Comparison of ENCODE assay signal across 7 mouse cellular contexts in the genomic region with DNA sequence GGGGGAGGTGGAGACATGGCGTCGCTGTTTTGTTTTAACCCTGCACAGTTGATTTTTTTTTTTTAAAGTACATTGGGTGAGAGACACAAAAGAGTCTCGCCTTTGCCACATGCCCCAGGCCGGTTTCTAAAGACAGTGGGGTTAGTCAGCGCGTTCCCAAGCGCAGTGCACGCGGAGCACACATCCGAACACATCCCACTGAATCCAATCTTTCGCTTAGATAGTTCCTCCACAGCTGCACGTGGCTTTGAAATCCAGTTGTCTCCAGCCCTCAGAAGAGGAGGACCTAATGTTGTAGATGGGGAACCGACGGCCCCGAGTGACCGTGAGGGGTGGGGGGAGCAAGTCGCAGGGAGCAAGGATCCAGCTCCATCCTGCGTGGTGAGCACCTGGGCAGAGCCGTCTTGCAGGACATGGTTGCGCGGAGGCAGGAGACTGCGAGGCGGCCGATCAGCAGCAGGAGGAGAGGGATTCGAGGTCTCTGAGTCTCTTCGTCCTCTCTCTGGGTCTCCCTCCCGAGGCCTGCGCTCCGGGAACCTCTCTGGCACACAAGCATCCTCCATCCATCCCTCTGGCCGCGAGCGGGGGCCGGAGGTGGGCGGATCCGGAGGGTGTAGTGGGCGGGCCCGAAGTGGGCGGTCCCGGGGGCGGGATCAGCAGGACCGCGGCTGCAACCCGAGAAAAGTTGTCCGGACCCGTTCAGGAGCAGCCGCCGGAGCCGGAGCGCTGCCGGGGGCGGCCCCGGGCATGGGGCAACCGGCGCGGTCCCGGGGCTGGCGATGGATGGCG. TPM values are rescaled to one million over a fixed set of nuclear protein-coding genes. Genes with fewer than 3 reads are reported as not detected.
DNase-seq lines count a peak whose midpoint lies in the region; ATAC-seq and TF ChIP-seq lines count a peak whose summit lies in the region.

A gene (plus strand): TSS at position 673 of the 789 bp plus-strand sequence.

- H3K4me3 ChIP-seq in intestine, embryonic 14.5 days (ENCODE audit: low read depth, low read length) = peak within 1 kb of the TSS; percentile 51
- peak within 1 kb of the TSS; percentile 90 for H3K4me3 ChIP-seq in limb, embryonic 10.5 days
- peak within 1 kb of the TSS; percentile 70 for H3K4me3 ChIP-seq in midbrain, embryonic 11.5 days (ENCODE audit: low read depth, low read length)
- H3K4me3 ChIP-seq in stomach, embryonic 15.5 days (replicated peaks) = peak within 1 kb of the TSS; percentile 61

- H3K4me2 ChIP-seq in intestine, embryonic 14.5 days (ENCODE audit: low read length) = peak within 1 kb of the TSS; percentile 86
- peak within 1 kb of the TSS; percentile 91 for H3K4me2 ChIP-seq in midbrain, embryonic 11.5 days
- H3K4me2 ChIP-seq in stomach, embryonic 15.5 days = peak within 1 kb of the TSS; percentile 87

- no peaks in the 10 kb centered on the region for H3K9me3 ChIP-seq in intestine, embryonic 14.5 days (ENCODE audit: control insufficient read depth, low read length)
- H3K9me3 ChIP-seq in limb, embryonic 10.5 days (replicated peaks) = no peaks in the 10 kb centered on the region; the same call in 1 of the 2 replicates
- no peaks in the 10 kb centered on the region; the same call in none of the 2 replicates for H3K9me3 ChIP-seq in midbrain, embryonic 11.5 days (ENCODE audit: control insufficient read depth, low read length)
- no peaks in the 10 kb centered on the region for H3K9me3 ChIP-seq in stomach, embryonic 15.5 days

- under 1% methylated on average over 58 of the region's 58 CpGs for WGBS in intestine, embryonic 14.5 days
- WGBS in limb, embryonic 10.5 days = under 1% methylated on average over 58 of the region's 58 CpGs
- under 1% methylated on average over 58 of the region's 58 CpGs for WGBS in midbrain, embryonic 11.5 days
- under 1% methylated on average over 58 of the region's 58 CpGs for WGBS in stomach, embryonic 15.5 days

- H3K27ac ChIP-seq in intestine, embryonic 14.5 days (ENCODE audit: low read depth) = no peak within 1 kb of the TSS
- H3K27ac ChIP-seq in limb, embryonic 10.5 days = peak within 1 kb of the TSS; percentile 94
- no peak within 1 kb of the TSS for H3K27ac ChIP-seq in midbrain, embryonic 11.5 days (ENCODE audit: low read depth, low read length)
- no peak within 1 kb of the TSS for H3K27ac ChIP-seq in stomach, embryonic 15.5 days

- no peak for TF ChIP-seq CTCF in brain, embryonic 14.5 days (IDR thresholded peaks at IDR 0.05; ENCODE audit: borderline replicate concordance, extremely low read depth, insufficient read depth, insufficient read length)

- peak; percentile 91 for DNase-seq in brain, embryonic 14.5 days (ENCODE audit: low read depth)
- DNase-seq in embryo, embryonic 11.5 days (ENCODE audit: low read depth, low spot score) = peak; percentile 82
- DNase-seq in gastrocnemius, postnatal 36 days = peak; percentile 39 to 60
- DNase-seq in intestine, embryonic 14.5 days (ENCODE audit: low spot score) = peak; percentile 91
- DNase-seq in limb, embryonic 10.5 days (ENCODE audit: low spot score) = peak; percentile 98
- DNase-seq in midbrain, embryonic 11.5 days (ENCODE audit: low spot score, missing footprints) = peak; percentile 99

- no peak for TF ChIP-seq POLR2A in brain, embryonic 14.5 days (IDR thresholded peaks at IDR 0.05; ENCODE audit: borderline replicate concordance, extremely low read depth, insufficient read depth, insufficient read length, poor library complexity, severe bottlenecking)

- peak within 1 kb of the TSS; percentile 32; the same call in 1 of the 2 replicates for H3K9ac ChIP-seq in intestine, embryonic 14.5 days (ENCODE audit: low read length)
- H3K9ac ChIP-seq in midbrain, embryonic 11.5 days (ENCODE audit: low read length) = peak within 1 kb of the TSS; percentile 68
- H3K9ac ChIP-seq in stomach, embryonic 15.5 days = peak within 1 kb of the TSS; percentile 4; the same call in 1 of the 2 replicates

- intact Hi-C loops in gastrocnemius, postnatal 36 days (cut with DNase I) = no loop called here

- H3K36me3 ChIP-seq in intestine, embryonic 14.5 days (ENCODE audit: control insufficient read depth, insufficient read depth, low read length) = no peaks in the 10 kb centered on the region
- peaks cover 16% of the 10 kb centered on the region; the same call in 1 of the 2 replicates for H3K36me3 ChIP-seq in limb, embryonic 10.5 days
- H3K36me3 ChIP-seq in midbrain, embryonic 11.5 days (ENCODE audit: control insufficient read depth, insufficient read depth, low read length) = no peaks in the 10 kb centered on the region
- H3K36me3 ChIP-seq in stomach, embryonic 15.5 days = no peaks in the 10 kb centered on the region

- peak; percentile 93 for ATAC-seq in intestine, embryonic 14.5 days (replicated peaks; ENCODE audit: low FRiP score, low TSS enrichment, low read depth)
- peak; percentile 95 for ATAC-seq in midbrain, embryonic 11.5 days (ENCODE audit: low FRiP score)
- ATAC-seq in stomach, embryonic 15.5 days (ENCODE audit: insufficient read depth, low FRiP score, low read depth) = peak; percentile 86

- no peaks in the 10 kb centered on the region; the same call in 1 of the 2 replicates for H3K4me1 ChIP-seq in intestine, embryonic 14.5 days (replicated peaks; ENCODE audit: control insufficient read depth, insufficient read depth, low read length)
- peaks cover 61% of the 10 kb centered on the region for H3K4me1 ChIP-seq in limb, embryonic 10.5 days
- peaks cover 12% of the 10 kb centered on the region; the same call in 1 of the 2 replicates for H3K4me1 ChIP-seq in midbrain, embryonic 11.5 days (ENCODE audit: control insufficient read depth, insufficient read depth, low read length)
- peaks cover 21% of the 10 kb centered on the region for H3K4me1 ChIP-seq in stomach, embryonic 15.5 days

- peaks cover 62% of the 10 kb centered on the region for H3K27me3 ChIP-seq in intestine, embryonic 14.5 days (replicated peaks; ENCODE audit: control insufficient read depth, insufficient read depth, low read length)
- no peaks in the 10 kb centered on the region for H3K27me3 ChIP-seq in limb, embryonic 10.5 days (ENCODE audit: low read depth, poor library complexity, severe bottlenecking)
- H3K27me3 ChIP-seq in midbrain, embryonic 11.5 days (ENCODE audit: control insufficient read depth, insufficient read depth, low read length) = peaks cover 8% of the 10 kb centered on the region
- H3K27me3 ChIP-seq in stomach, embryonic 15.5 days (replicated peaks) = peaks cover 54% of the 10 kb centered on the region

RNA-seq across cellular contexts. Expression of the gene that starts here (rescaled TPM):
- polyA plus RNA-seq in brain, embryonic 14.5 days (2012; rRNA removed) = 9.5 and 17.2 TPM in 2 replicates
- under 1 TPM; 0.18 to 0.22 TPM for total RNA-seq in gastrocnemius, postnatal 36 days (2021)
- polyA plus RNA-seq in intestine, embryonic 14.5 days (2014; fragmentation: Nextera tagmentation; extraction: Ambion mirVana) = 0.68 and 0.75 TPM in 2 replicates
- polyA plus RNA-seq in limb, embryonic 10.5 days (2016; fragmentation: Nextera tagmentation; extraction: Ambion mirVana) = 40.4 and 44.7 TPM in 2 replicates
- 15.0 and 16.3 TPM in 2 replicates for polyA plus RNA-seq in midbrain, embryonic 11.5 days (2014; fragmentation: Nextera tagmentation; extraction: Ambion mirVana)
- polyA plus RNA-seq in stomach, embryonic 15.5 days (2015; fragmentation: Nextera tagmentation; extraction: Ambion mirVana) = 2.0 and 2.2 TPM in 2 replicates

Comparison
In these comparisons a context has a peak if more than half of its experiments do, and no peak if none do; other contexts are left out.
1. Peak in DNase-seq in gastrocnemius, postnatal 36 days; RNA of the gene not detected or under 1 TPM.
2. Peak in DNase-seq, ATAC-seq, H3K4me3 ChIP-seq, H3K9ac ChIP-seq and H3K4me2 ChIP-seq in intestine, embryonic 14.5 days; RNA of the gene not detected or under 1 TPM.
3. H3K9ac ChIP-seq: peak in every context shown above with its lines; median percentile 68 in midbrain, embryonic 11.5 days; 32 in intestine, embryonic 14.5 days; 4 in stomach, embryonic 15.5 days.